Mouse (Mus musculus) embryonic facial prominence, embryonic 14.5 days (tissue): ENCODE results near the gene Gm10719. TPM values are rescaled to one million over a fixed set of nuclear protein-coding genes. Genes with fewer than 3 reads are reported as not detected.
"Not testable (repeated sequence)": the region's sequence is repeated elsewhere in the genome, so short reads cannot be mapped to it uniquely, and the experiment has no call there.

Source experiments
- ATAC-seq: fragments of 200-750 bp; cut with Nextera tagmentation; 2 replicates; pipeline ENCODE4 v1.8.0; 2017; ENCODE audit warnings: low read depth, moderate number of reproducible peaks, moderate TSS enrichment
- DNase-seq: peaks from one replicate; pipeline ENCODE4 v3.0.0-alpha.2; 2015; ENCODE audit warnings: low spot score
- H3K27ac ChIP-seq: fragments of 300-500 bp; sonication (generic); replicated peaks from 2 replicates; pipeline ENCODE4 v1.5.1; 2014; ENCODE audit warnings: low read depth, mild to moderate bottlenecking, low read length, moderate library complexity
- H3K27me3 ChIP-seq: fragments of 300-500 bp; sonication (generic); replicated peaks from 2 replicates; pipeline ENCODE4 v1.6.1; 2014; ENCODE audit warnings: low read length; ENCODE audit not compliant: control insufficient read depth, insufficient read depth
- H3K36me3 ChIP-seq: fragments of 300-500 bp; sonication (generic); 2 replicates; pipeline ENCODE4 v1.6.1; 2014; ENCODE audit warnings: low read length, mixed read lengths; ENCODE audit not compliant: control insufficient read depth, insufficient read depth
- H3K4me1 ChIP-seq: fragments of 300-500 bp; sonication (generic); 2 replicates; pipeline ENCODE4 v1.6.1; 2014; ENCODE audit warnings: antibody characterized with exemption, low read length; ENCODE audit not compliant: control insufficient read depth, insufficient read depth
- H3K4me2 ChIP-seq: fragments of 300-500 bp; sonication (generic); 2 replicates; pipeline ENCODE4 v1.6.1; 2014; ENCODE audit warnings: low read depth, mild to moderate bottlenecking, low read length, moderate library complexity, mixed read lengths
- H3K4me3 ChIP-seq: fragments of 300-500 bp; sonication (generic); 2 replicates; pipeline ENCODE4 v1.5.1; 2014; ENCODE audit warnings: low read depth, mild to moderate bottlenecking, low read length
- H3K9ac ChIP-seq: fragments of 300-500 bp; sonication (generic); 2 replicates; pipeline ENCODE4 v1.6.1; 2014; ENCODE audit warnings: low read depth, mild to moderate bottlenecking, low read length, moderate library complexity, mixed read lengths
- H3K9me3 ChIP-seq: fragments of 300-500 bp; sonication (generic); 2 replicates; pipeline ENCODE4 v1.6.1; 2016; ENCODE audit warnings: low read length; ENCODE audit not compliant: control insufficient read depth
- WGBS: fragments of 180-500 bp; shearing (Covaris S2); extraction: QIAGEN DNeasy Blood & Tissue Kit; methylation state at CpG from one replicate; pipeline ENCODE4 v1.1.7; 2014; 5-methylcytosine and 5-hydroxymethylcytosine counted together
- polyA plus RNA-seq: library from polyadenylated mRNA; unstranded; fragments of >200 nt; fragmentation: Nextera tagmentation; extraction: Ambion mirVana; gene quantifications from 2 replicates; pipeline ENCODE4 v1.2.1, GENCODE M21; 2014

The Gm10719 gene
- polyA plus RNA-seq, 1 experiment from 2014 or later = not detected

GRCm38 (mm10) chr9:3023312-3023984 is 6.2 kb downstream of the Gm10719 start, which contains the start of gene Gm10718:
Gm10718 (plus strand) TSS chr9:3023547.
- H3K27me3 ChIP-seq, H3K4me2 ChIP-seq, H3K27ac ChIP-seq, H3K36me3 ChIP-seq, H3K4me3 ChIP-seq, H3K4me1 ChIP-seq, ATAC-seq, H3K9ac ChIP-seq, DNase-seq, H3K9me3 ChIP-seq: not testable (repeated sequence)
- WGBS = 73% methylated on average over 9 of the region's 13 CpGs

DNA sequence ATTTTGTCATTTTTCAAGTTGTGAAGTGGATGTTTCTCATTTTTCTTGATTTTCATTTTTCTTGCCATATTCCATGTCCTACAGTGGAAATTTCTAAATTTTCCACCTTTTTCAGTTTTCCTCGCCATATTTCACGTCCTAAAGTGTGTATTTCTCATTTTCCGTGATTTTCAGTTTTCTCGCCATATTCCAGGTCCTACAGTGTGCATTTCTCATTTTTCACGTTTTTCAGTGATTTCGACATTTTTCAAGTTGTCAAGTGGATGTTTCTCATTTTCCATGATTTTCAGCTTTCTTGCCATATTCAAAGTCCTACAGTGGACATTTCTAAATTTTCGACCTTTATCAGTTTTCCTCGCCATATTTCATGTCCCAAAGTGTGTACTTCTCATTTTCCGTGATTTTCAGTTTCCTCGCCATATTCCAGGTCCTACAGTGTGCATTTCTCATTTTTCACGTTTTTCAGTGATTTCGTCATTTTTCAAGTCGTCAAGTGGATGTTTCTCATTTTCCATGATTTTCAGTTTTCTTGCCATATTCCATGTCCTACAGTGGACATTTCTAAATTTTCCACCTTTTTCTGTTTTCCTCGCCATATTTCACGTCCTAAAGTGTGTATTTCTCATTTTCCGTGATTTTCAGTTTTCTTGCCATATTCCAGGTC is 6.9 kb downstream of the Gm10719 start:
- H3K27me3 ChIP-seq, H3K9ac ChIP-seq, H3K27ac ChIP-seq, H3K36me3 ChIP-seq, H3K4me2 ChIP-seq, H3K4me1 ChIP-seq, ATAC-seq, H3K9me3 ChIP-seq, DNase-seq, H3K4me3 ChIP-seq: not testable (repeated sequence)
- 66% methylated on average over 15 of the region's 16 CpGs for WGBS

DNA sequence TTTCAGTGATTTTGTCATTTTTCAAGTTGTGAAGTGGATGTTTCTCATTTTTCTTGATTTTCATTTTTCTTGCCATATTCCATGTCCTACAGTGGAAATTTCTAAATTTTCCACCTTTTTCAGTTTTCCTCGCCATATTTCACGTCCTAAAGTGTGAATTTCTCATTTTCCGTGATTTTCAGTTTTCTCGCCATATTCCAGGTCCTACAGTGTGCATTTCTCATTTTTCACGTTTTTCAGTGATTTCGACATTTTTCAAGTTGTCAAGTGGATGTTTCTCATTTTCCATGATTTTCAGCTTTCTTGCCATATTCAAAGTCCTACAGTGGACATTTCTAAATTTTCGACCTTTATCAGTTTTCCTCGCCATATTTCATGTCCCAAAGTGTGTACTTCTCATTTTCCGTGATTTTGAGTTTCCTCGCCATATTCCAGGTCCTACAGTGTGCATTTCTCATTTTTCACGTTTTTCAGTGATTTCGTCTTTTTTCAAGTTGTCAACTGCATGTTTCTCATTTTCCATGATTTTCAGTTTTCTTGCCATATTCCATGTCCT is 7.8 kb downstream of the Gm10719 start, which contains the start of gene Gm10717:
Gm10717 (plus strand) TSS at position 506 of the 556 bp plus-strand sequence.
- 71% methylated on average over 12 of the region's 12 CpGs for WGBS
- H3K4me3 ChIP-seq, H3K4me1 ChIP-seq, H3K36me3 ChIP-seq, H3K27ac ChIP-seq, ATAC-seq, H3K9me3 ChIP-seq, H3K27me3 ChIP-seq, H3K9ac ChIP-seq, DNase-seq, H3K4me2 ChIP-seq: not testable (repeated sequence)

- not testable (repeated sequence) for H3K4me2 ChIP-seq, H3K27ac ChIP-seq, ATAC-seq, H3K9ac ChIP-seq, H3K4me1 ChIP-seq, DNase-seq, H3K9me3 ChIP-seq, H3K4me3 ChIP-seq, H3K36me3 ChIP-seq, H3K27me3 ChIP-seq
- WGBS = 61% methylated on average over 4 of the region's 6 CpGs
Measured at GRCm38 (mm10) chr9:3025653-3026052, 8.4 kb downstream of the Gm10719 start.

DNA sequence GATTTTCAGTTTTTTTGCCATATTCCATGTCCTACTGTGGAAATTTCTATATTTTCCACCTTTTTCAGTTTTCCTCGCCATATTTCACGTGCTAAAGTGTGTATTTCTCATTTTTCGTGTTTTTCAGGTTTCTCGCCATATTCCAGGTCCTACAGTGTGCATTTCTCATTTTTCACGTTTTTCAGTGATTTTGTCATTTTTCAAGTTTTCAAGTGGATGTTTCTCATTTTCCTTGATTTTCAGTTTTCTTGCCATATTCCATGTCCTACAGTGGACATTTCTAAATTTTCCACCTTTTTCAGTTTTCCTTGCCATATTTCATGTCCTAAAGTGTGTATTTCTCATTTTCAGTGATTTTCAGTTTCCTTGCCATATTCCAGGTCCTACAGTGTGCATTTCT is 8.9 kb downstream of the Gm10719 start:
- not testable (repeated sequence) for H3K4me3 ChIP-seq, ATAC-seq, H3K9me3 ChIP-seq, DNase-seq, H3K36me3 ChIP-seq, H3K9ac ChIP-seq, H3K27ac ChIP-seq, H3K4me2 ChIP-seq, H3K4me1 ChIP-seq, H3K27me3 ChIP-seq
- WGBS = 70% methylated on average over 5 of the region's 5 CpGs

- 64% methylated on average over 9 of the region's 9 CpGs for WGBS
Measured at GRCm38 (mm10) chr9:3026741-3027140, 9.5 kb downstream of the Gm10719 start.

GRCm38 (mm10) chr9:3027200-3027599 is 10.0 kb downstream of the Gm10719 start:
- H3K27me3 ChIP-seq, H3K27ac ChIP-seq, H3K36me3 ChIP-seq, H3K4me3 ChIP-seq, H3K4me1 ChIP-seq, H3K9ac ChIP-seq, ATAC-seq, H3K9me3 ChIP-seq, H3K4me2 ChIP-seq: not testable (repeated sequence)
- 74% methylated on average over 9 of the region's 9 CpGs for WGBS
- peak; percentile 33 for DNase-seq

More at GRCm38 (mm10) chr9:3026741-3027140, 9.5 kb downstream of the Gm10719 start:
- H3K36me3 ChIP-seq, H3K4me3 ChIP-seq, H3K4me1 ChIP-seq, DNase-seq, H3K27ac ChIP-seq, H3K4me2 ChIP-seq, H3K27me3 ChIP-seq, ATAC-seq, H3K9me3 ChIP-seq, H3K9ac ChIP-seq: not testable (repeated sequence)

GRCm38 (mm10) chr9:3029276-3030000 is 12.2 kb downstream of the Gm10719 start:
- H3K9me3 ChIP-seq, H3K27me3 ChIP-seq: not testable (repeated sequence)

More at GRCm38 (mm10) chr9:3029276-3030000, 12.2 kb downstream of the Gm10719 start:
- not testable (repeated sequence) for H3K4me3 ChIP-seq, H3K4me1 ChIP-seq, ATAC-seq, H3K36me3 ChIP-seq, DNase-seq, H3K9ac ChIP-seq, H3K27ac ChIP-seq, H3K4me2 ChIP-seq
- 66% methylated on average over 12 of the region's 16 CpGs for WGBS
